Mouse (Mus musculus) T-helper 17 cell (primary cell): ENCODE results near the gene Btbd35f8.

Source experiments
- in situ Hi-C, 2 experiments: fragments of 300-600 bp; cut with MboI, MseI; formaldehyde crosslinking; loops; 1 replicate in 1 of 2; 2 replicates in 1 of 2; pipeline ENCODE4 v1.15.1; 2025; ENCODE audit warnings: high pct_unique_total_duplicates in 2 of 2

Gene Btbd35f8

GRCm38 (mm10) chrX:34450224-34450623 is at the start of gene Btbd35f8:
Btbd35f8 (plus strand) TSS chrX:34450524.
- in situ Hi-C loops = loop anchor here in 1 of 2 experiments (25.0 kb wide), 2 partner anchors 1338 to 1713 kb away; partner anchors contain the start of gene Btbd35f21
